Mouse (Mus musculus): ENCODE results near the gene Dock3. TPM values are rescaled to one million over a fixed set of nuclear protein-coding genes. Genes with fewer than 3 reads are reported as not detected.

Dock3 gene
- polyA plus RNA-seq, 1 experiment from 2014 or later = 0.77 TPM

Small RNA genes within 50 kb of the gene (microRNA-seq; reads per million reads assigned to microRNA genes)
- not detected for gene Gm22238

Other genes with a start within 250 kb of the Dock3 start
- 7.6 and 10.7 TPM in 2 replicates for gene Mapkapk3, start 58.0 kb upstream of the Dock3 start, polyA plus RNA-seq (2015; fragmentation: Nextera tagmentation; extraction: Ambion mirVana)
- 9.3 and 12.4 TPM in 2 replicates for gene Cish, start 64.1 kb upstream of the Dock3 start, polyA plus RNA-seq (2015; fragmentation: Nextera tagmentation; extraction: Ambion mirVana)
- 11.4 and 12.1 TPM in 2 replicates for gene Hemk1, start 106.4 kb upstream of the Dock3 start, polyA plus RNA-seq (2015; fragmentation: Nextera tagmentation; extraction: Ambion mirVana)
- gene 6430571L13Rik, start 108.7 kb upstream of the Dock3 start, polyA plus RNA-seq (2015; fragmentation: Nextera tagmentation; extraction: Ambion mirVana) = 1.2 and 1.5 TPM in 2 replicates
- 0.76 and 1.1 TPM in 2 replicates for gene Cacna2d2, start 167.7 kb upstream of the Dock3 start, polyA plus RNA-seq (2015; fragmentation: Nextera tagmentation; extraction: Ambion mirVana)